Mouse (Mus musculus): ENCODE data around the gene Dand5. TPM values are rescaled to one million over a fixed set of nuclear protein-coding genes. Genes with fewer than 3 reads are reported as not detected.
A peak's percentile ranks its signal among the peaks of the same experiment; 100 is the strongest.

Gene Dand5
- total RNA-seq, 2 experiments from 2014 or later: 3.4 to 3.6 TPM

- peak; percentile 77 for DNase-seq
Measured at GRCm38 (mm10) chr8:84799136-84799931, 23.3 kb downstream of the Dand5 start.

DNA sequence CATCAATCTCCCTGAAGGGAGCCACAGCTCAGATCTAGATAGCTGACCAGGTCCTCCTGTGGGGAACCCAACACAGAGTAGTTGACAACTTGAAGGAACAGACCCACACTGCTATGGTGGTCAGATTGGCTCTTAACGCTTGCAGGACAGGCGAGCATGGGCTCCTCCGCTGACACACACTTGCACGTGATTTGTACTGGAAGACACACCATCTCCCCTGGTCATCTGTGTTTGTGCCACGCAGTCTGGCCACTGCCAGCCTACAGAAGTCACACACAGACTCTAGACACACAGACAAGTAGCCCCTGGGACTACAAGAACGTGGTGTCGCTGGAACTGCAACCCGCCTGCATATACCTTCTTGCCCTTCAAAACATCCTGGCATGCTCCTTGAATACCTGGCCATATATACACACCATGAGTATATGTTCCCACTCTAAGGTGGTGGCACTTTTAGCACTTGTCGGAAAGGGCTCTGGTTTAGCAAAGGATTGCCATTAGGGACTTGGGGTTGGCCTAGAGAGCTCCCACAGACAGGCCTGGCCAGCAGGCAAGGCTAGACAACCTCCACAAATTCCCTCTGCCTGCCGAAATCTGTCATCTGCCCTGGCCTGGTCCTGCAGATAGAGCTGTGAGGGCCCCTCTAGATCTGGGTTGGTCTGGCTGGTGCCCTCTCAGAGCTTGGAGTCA lies 24.0 kb downstream of the Dand5 start:
- no peak for DNase-seq

- DNase-seq: no peak
Measured at GRCm38 (mm10) chr8:84797971-84798370, 24.7 kb downstream of the Dand5 start.

- no peak for DNase-seq
Measured at GRCm38 (mm10) chr8:84797256-84797797, 25.3 kb downstream of the Dand5 start.

DNA sequence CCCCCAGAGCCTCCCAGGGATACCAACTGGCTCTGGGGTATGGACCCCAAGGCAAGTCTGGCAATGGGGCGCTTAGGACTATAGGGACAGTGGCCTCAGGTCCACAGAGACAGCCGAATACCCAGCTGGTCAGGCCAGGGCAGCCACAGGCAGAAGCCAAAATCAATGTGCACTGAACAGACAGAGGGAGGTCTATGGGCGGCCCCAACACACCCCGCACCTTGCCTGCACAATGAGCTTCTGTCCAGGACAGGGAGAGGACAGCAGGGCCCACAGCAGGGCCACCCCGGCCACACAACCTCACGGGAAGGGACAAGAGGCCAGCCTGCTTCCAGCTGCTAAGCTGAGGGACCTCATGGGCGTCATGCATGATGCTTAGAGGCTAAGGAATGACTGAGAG lies 28.1 kb downstream of the Dand5 start:
- peak; percentile 44 for DNase-seq

- peak; percentile 67 for DNase-seq
Measured at GRCm38 (mm10) chr8:84793791-84794485, 28.7 kb downstream of the Dand5 start.

GRCm38 (mm10) chr8:84793134-84793533 lies 29.5 kb downstream of the Dand5 start:
- DNase-seq: no peak

GRCm38 (mm10) chr8:84792429-84792947 lies 30.1 kb downstream of the Dand5 start:
- no peak for DNase-seq

DNA sequence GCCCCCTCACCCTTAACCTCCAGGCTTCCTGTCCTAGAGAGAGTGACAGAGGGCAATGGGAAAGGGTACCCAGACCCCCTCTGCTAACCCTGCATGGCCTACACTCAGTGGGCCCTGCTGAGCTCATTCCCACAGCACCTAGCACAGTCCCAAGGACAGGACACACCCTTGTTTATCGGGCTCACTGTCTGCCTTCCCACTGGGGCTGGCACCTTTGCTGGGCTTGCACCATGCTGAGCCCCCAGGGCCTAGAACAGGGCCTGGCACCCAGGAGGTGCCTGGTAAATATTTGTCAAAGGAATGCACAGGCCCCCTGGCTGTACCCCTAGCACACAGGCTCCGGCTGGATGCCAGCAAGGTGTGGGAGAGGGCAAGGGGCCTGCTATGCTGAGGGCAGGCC lies 32.1 kb downstream of the Dand5 start:
- DNase-seq: no peak

- peak; percentile 37 for DNase-seq
Measured at GRCm38 (mm10) chr8:84789855-84790486, 32.7 kb downstream of the Dand5 start.

GRCm38 (mm10) chr8:84789345-84789744 lies 33.3 kb downstream of the Dand5 start:
- DNase-seq: no peak

- peak; percentile 81 for DNase-seq
Measured at GRCm38 (mm10) chr8:84788896-84789295, 33.7 kb downstream of the Dand5 start.

DNA sequence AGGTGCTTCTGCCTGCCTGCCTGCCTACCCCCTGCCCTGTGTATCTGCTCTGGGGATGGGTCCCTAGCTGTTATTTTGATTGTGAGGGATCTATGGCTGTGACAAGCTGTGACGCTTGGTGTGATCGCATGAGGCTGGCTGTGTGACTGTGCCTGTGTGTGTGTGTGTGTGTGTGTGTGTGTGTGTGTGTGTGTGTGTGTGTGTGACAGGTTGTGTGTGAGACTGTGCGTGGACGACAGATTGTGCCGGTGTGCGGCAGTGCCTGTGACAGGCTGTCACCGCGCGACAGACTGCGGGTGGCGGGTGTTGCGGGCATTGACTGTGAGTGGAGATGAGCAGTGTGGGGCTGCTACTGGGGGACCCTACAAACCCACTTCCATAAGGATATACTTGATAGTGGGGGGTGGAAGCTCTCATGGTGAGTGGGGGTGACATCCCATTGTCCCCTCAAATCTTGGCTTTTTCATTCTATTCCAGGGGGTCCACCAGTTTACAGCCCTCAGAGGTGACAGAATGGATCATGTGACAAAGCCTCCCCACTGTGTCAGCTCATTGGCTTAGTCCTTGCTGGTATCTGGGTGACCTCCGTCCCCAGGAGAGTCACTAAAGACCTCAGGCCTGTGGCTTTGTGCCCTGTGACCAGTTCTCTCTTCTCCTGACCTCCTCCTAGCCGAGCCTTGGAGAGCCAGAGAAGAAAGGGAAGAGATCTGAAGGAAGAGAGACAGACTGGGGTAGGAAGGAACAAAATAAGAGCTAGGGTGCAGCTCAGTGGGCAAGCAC lies 34.9 kb downstream of the Dand5 start:
- no peak for DNase-seq

DNA sequence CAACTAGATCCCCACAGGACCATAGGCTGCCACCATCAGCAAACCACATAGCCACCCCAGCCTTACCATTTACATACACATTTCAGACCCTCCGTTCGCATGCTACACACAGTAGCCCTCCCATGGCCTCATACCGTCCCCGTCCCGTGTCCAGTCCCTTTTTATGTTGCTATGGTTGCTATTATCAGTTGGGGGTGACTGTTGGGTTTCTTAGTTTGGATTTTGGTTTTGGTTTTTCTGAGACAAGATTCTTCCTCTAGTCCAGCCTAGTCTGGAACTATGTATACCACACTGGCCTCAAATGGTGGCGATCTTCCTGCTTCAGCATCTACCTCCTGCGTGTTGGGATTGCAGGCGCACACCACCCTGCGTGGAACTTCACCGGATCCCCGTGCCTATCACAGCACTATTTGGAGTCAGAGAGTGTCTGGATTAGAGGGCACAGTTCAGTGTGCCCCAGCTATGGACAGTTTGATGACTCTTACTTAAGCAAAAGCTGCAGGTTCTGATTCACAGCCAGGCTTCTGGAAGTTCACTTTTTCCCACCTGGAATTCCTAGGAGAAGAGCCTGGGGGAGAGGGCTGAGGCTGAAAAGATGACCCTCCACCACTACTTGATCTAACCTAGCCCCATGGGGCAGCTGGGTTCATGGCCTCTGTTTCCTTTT lies 35.7 kb downstream of the Dand5 start:
- no peak for DNase-seq

DNA sequence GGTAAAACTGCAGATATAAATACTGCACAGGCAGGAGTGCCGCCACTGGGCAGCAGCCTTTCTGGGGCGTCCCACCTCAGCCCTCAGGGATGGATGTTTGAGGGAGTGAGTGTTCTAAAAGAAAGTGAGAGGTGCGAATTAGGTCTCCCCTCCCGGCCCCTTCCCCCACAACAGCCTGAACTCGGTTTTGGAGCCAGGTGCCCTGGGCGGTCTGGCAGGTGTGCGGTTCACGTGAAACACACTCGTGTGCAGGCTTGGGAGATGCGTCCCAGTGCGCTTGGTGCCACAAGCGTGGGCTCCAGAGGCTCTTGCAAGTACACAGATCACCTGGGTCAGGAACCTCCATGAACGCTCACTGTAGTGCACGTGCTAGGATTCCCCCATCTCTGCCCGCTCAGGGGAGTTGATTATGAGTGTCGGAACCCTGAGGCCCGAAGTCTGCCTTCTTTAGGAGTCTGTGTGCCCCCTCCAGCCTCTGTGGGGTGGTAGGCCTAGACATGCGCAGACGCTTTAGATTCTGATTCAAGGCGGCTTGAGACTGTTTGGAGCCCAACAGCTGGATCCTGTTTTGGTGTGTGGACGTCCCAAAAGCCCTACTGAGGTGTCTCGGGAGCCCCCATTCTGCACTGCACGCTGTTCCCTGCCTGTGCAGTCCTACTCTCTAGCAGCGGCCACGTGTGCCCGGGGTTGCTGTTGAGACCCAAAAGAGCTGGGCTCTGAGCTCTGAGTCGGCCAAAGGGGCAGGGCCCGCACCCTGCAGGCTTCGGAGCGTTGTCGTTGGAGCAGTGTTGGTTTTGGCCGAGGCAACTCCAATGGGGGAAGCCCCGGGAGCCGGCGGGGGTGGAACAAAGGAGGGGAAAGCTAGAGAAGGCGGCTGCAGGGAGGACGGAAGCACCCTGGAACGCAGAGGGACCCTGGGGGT lies 36.6 kb downstream of the Dand5 start:
- peak; percentile 83 for DNase-seq

DNA sequence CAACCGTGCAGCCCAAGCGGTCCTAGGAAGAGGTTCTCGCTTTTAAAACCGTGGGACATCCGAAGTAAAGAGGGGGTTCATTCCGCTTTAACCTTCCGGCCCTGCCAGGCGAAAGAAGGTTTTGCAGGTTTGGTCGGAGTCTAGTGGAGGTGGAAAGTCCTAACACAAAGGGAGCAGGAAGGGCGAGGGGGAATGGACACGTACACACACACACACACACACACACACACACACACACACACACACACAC lies 37.2 kb downstream of the Dand5 start:
- no peak for DNase-seq

GRCm38 (mm10) chr8:84784681-84785505 lies 37.7 kb downstream of the Dand5 start:
- DNase-seq: no peak

DNA sequence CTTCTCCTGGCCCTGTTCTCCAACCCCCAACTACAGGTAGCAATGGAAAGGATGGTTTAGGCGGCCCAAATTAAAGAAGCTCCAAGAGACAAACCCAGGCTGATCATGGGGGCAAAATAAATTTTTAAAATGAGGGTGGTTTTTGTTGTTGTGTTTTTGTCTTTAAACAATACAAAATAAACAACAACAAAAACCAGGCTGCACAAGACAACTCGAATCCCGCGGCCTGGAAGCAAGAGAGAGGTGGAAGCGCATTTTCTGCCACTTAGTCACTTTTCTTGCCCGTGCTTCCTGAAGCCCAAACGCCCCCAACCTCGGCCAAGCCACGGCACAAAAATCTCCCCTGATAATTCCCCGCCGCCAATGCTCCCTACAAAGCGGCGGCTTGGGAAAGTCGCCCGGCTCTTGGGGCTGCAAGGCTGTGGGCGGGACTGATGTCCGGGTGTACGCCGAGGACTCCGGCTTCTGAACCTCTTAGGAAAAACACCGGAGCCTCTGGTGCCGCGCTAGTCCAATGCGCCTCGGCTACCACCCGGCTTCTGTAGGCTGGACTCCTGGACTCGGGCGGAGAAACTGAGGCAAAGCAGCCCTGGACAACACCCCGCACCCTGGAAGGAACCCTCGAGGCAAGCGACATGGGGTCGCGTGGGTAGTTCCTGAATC lies 38.6 kb downstream of the Dand5 start:
- peak; percentile 64 for DNase-seq
